Mouse (Mus musculus) ES-E14 (cell line): ENCODE results near the gene Fras1.

ENCODE experiments used
- HCFC1 ChIP-seq: IDR thresholded peaks from 2 replicates; pipeline ENCODE4 v1.6.1; 2012; ENCODE audit warnings: low read length, inconsistent platforms, borderline replicate concordance; ENCODE audit not compliant: insufficient read depth
- MAFK ChIP-seq: IDR thresholded peaks from 2 replicates; pipeline ENCODE4 v1.6.1; 2014; ENCODE audit warnings: mild to moderate bottlenecking, low read depth, low read length, inconsistent platforms; ENCODE audit not compliant: insufficient read depth
- ZC3H11A ChIP-seq: IDR thresholded peaks from 2 replicates; pipeline ENCODE4 v1.6.1; 2012; ENCODE audit warnings: low read depth, mild to moderate bottlenecking, inconsistent platforms, low read length, borderline replicate concordance
- ZNF384 ChIP-seq: IDR thresholded peaks from 2 replicates; pipeline ENCODE4 v1.6.1; 2012; ENCODE audit warnings: low read depth, low read length, inconsistent platforms

- no peak for TF ChIP-seq MAFK
- TF ChIP-seq HCFC1 = no peak
- TF ChIP-seq ZNF384 = no peak
- no peak for TF ChIP-seq ZC3H11A
Observed at GRCm38 (mm10) chr5:96417121-96417520, 43.4 kb downstream of the Fras1 start.
